Mouse (Mus musculus) cerebellum, adult 11 months (tissue): ENCODE measurements at regions not wholly inside any gene's neighbourhood (a gene's known extent, or its start where the extent isn't known, plus 50 kb on each side); places are given as distances from the start of the nearest gene placed in this dataset.

Source experiments
- DNase-seq: peaks from one replicate; pipeline ENCODE4 v3.0.0; 2022

DNA sequence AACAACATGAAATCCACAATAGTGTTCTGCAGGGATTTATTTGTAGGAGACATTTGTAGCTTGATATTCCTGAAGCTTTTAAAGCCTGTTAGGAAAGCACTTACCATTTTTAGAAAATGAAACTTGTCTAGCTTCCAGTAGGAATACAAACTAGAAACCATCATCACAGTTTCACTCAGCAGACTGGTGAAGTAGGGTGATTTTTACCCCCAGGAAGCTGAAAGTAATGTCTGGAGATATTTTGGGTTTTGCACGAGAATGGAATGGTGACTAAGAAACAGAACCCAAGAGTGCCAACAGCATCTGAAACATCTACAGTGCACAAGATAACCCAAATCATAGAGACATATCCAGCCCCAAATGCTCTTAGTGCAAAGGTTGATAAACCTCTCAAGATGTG, 196.1 kb upstream of the Gm6657 start:
- DNase-seq: no peak

DNA sequence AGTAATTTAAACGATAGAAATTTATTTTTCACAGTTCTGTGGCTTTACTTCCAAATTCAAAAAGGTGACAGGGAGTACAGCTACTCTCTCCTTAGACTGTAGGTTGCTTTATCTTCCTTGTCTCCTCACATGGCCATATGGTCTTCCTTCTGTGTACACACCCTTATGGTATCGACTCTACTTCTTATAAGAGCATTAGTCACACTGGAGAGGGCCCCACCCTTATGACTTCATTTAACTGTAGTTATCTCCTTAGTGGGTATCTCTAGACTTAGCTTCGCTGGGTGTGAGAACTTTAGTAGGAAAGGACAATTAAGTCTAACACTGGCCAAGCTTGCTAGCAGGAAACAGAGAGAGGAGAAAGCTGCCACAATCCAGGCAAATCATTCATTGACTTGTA, 193.6 kb upstream of the Gm6657 start:
- no peak for DNase-seq

DNA sequence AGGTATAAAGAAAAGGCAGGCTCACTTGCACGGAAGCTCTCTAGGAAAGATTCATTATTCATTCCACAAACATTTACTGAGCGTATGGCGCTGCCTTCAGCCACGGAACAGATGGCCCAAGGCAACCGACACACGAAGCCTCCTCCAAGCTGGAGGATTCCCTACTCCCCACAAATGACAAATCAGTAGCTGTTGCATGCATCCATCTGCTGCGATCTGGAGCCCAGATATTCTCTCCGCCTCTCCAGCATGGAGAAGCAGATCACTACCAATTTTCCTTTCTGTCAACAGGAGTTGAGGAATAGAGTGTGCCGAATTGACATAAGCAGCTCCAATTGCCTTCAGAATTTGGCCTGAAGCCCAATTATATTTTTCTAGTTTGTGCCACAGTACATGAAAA, 192.2 kb upstream of the Gm6657 start:
- DNase-seq: peak; percentile 30

DNA sequence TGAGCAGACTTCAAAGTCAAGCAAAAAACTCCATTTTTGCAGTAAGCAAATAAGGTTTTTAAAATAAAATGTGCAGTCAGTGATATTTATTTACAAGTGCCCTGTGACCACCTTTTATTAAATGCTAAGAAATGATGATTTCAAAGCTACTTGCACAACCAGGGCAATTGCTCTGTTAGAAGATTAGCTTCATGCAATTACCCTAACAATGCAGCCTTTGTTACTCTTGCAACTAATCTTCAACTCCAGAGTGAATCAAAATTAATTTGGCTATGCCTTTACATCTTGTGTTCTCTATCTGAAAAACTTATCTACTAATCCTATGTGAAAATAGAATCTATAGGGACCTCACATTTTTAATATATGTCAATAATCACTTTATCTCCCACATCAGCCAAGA, 160.3 kb upstream of the Gm6657 start:
- DNase-seq: no peak

DNA sequence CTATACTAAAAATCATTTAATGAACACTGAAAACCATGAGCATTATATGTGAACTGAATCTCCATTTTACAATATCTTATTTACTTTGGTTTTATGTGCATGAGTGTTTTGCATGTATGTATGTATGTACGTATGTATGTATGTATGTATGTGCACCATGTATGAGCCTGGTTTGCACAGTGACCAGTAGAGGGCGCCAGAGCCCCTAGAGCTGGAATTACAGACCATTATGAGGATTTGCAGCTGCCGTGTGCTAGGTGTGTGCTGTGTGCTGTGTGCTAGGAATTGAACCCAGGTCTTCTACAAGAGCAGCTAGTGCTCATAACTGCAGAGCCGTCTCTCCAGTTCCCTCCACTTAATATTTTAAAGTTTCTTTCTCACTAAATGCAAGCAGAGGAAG, 147.5 kb upstream of the Gm6657 start:
- DNase-seq: no peak

DNA sequence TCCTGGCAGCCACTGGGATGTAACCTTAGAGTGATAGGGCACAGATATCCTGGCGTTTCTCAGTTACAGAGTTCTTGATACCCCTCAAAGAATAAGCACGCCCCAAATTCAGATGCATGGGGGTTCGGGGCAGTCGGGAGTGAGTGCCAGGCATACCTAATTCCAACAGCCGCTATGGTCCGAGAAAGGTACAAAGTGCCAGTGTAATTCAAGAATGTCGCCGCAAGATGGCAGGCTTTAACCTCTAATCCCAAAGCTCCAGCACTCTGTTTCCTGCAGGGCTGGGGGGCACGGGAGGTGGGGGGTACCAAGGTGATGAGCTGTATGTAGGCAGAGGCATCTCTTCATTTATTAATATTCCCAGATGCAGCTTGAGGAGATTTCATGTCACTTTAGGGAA, 138.1 kb upstream of the Gm6657 start:
- peak; percentile 24 for DNase-seq

DNA sequence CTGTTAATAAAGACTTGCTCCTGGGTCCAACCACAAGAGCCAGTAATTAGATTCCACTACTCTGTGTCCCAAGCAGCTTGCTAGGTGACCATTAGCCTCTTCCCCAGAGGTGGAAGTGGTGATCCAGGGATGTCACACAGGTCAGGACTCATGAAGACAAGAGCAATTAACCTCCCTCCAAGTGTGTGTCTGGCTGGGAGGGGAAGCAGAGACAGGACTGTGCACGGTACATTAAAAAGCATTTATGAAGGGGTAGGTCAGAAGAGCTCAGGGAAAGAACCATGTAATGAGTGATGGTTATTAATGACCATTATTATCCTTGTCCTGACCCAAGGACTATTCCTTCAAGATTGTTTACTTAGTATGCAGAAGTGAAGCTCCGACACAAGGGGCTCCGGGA, 136.9 kb upstream of the Gm6657 start:
- DNase-seq: no peak

DNA sequence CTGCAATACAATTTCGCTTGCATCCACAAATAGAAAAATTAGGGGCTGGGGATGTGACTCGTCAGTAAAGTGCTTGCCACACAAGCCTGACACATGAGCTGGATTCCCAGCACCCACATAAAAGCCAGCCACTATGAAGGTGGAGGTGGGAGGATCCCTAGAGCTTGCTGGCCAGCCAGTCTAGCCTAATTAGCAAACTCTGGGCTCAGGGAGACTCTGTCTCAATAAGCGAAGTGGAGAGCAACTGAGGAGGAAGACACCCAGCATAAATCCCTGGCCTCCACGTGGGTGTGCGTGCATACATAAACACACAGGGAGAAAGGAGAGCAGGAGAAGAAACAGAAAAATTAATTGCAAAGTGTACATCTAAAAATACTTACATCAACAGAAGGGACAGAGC, 134.1 kb upstream of the Gm6657 start:
- no peak for DNase-seq

DNA sequence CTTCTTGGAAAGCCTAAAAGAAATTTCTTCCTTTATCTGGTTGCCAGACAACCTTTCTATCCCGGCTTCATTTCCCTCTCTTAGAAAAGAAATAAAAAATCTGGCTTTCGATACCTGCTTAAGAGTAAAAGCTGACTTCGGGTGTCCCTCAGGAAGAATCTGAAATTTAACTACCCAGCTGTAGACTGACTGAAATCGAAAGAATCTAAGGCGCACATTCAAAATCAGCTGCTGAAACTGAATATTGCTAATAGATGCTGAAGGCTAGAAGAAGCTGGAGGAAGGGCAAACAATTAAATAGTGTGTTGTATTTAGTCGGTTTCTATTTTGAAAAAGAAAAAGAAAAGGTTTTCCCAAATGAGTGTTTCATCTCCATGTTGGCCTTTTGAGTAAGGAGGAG, 128.0 kb upstream of the Gm6657 start:
- no peak for DNase-seq

DNA sequence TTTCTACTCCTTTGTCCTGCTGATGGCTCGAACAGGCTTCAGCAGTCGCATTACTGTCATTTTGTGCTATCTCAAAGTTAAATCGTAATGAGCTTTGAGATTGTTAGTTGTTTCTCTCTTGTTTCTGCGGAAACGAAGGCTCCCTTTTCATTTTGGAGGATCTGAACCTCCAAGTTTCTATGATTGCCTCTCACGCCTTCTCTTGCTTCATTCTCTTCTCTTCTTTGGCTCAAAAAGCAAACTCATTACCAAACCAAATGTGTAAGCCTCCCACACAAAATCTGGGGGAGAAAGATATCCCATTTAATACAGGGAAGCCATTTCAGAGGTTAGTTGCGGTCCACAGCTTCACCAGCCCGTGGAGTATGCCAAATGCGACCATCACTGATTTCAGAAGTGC, 121.1 kb upstream of the Gm6657 start:
- DNase-seq: no peak

DNA sequence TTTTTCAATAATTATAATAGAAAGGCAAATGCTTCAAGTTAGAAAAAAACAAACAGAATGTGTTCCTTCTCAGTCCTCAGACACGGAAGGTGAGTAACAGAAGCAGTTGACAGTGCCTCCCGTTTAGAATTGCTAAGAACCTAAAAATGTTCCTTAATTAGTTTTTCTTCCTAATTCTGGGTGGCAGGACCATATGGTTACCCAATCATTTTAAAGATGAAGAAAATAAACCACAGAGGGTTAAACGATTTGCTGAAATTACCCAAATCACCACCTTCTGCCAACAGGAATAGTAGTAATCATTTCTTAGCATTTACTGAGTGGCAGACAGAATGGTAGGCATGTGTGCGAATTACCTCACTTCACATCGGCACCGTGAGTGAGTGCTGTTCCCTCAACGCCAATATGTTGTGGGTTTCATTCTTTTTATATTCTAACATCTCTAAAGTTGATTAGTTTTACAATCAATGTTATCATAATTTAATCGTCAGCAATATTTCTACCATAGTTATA, 119.7 kb upstream of the Gm6657 start:
- no peak for DNase-seq

DNA sequence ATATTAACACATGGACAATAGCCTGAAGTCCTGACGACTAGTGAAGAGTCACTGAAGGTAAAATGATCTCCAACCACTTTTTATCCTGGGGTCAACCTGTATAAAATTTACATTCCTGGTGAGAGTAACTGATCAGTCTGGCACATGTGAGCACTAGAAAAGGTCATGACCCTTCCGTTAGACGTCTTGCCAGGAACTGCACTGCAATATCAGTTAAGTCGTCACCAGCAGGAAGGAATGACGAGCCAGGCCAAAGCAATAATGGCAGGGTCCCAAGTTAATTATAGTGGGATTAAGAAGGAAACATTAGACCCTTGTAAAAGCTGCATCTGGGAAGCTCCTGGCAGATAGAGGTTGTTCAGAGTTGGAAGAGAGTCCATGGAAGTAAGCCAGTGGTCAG, 116.8 kb upstream of the Gm6657 start:
- DNase-seq: no peak

DNA sequence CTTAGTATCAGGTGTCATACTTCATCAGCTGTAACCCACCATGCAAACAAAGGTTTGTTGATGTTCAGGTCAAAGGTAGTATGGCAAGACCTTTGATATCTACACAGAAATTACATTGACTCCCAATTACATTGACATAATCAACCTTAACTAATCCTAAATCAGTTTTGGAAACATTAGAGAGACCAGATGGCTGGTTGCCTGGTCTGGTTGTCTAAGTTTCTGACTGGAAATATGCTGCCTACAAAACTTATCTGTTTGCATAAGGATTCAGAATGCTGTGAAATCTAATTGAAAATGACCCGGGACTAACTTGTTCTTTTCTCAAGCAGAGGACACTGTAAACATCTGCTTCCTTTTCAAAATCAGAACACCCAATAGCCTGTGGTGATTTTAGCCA, 111.9 kb upstream of the Gm6657 start:
- no peak for DNase-seq

DNA sequence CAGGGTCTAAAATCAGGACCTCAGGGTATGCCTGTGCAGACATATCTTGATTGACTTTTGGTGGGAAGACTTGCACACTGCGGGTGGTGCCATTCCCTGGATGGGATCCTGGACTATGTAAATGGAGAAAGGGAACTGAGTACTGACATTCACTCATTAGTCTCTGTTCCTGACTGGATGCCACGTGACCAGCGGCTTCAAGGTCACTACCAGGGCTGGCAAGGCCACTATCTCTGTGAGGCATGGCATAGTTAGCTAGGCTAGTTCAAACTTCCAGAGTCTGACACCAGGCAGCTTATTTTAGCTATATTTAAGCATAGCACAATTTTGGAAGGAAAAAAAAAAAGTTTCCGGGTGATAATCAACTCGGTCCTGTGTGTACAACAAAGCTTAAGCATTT, 108.0 kb upstream of the Gm6657 start:
- no peak for DNase-seq

DNA sequence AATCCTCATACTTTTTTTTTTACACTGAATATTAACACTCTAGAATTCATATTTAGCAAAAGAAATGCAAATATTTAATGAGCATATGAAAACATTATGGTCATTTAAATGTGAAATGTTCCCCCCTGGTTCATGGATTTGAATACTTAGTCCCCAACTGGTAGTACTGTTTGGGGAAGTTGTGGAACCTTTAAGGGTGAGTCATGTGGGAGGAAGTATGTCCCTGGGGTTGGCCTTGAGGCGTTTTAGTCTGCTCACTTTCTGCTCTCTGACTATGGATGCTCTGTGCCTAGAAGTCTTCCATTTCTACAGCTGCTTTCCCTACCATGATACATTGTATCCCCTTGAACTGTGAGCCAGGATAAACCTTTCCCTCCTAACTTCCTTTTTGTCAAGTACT, 106.1 kb upstream of the Gm6657 start:
- no peak for DNase-seq

DNA sequence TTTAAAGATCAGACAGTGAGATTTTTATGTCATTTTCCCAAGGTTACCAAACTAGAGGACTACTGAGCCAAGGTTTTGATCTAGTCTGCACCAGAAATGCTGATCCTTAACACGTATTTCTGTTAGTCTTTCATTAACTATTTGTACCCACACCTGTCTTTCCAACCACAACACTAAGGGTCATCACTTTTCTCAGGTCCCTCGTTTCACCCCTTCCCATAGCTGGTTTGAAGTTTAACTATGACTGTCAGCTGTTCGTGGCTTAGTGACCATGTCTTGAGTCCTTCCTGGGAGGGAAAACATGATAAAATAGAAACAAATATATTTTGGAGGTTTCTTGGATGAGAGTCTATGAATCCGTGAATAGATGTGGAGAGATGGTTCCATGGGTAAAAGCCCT, 99.6 kb upstream of the Gm6657 start:
- DNase-seq: no peak

DNA sequence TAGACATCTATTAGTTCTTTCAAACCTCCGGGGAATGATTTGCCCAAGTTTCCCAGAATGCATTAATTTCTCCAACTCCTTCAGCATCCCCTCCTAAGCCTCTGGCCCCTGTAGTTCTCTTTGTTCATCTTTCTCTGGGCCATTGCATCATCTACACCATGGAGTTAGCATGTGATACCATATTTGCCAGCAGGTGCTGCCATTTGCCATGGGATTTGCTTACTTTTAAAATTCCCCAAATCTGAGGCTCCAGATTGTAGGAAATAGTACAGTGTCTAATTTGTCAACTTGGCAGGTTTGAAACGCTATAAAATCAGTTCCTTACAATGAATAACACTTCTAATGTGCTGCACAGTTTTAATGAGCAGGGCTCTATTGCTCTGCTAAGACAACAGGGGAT, 98.7 kb upstream of the Gm6657 start:
- DNase-seq: no peak

DNA sequence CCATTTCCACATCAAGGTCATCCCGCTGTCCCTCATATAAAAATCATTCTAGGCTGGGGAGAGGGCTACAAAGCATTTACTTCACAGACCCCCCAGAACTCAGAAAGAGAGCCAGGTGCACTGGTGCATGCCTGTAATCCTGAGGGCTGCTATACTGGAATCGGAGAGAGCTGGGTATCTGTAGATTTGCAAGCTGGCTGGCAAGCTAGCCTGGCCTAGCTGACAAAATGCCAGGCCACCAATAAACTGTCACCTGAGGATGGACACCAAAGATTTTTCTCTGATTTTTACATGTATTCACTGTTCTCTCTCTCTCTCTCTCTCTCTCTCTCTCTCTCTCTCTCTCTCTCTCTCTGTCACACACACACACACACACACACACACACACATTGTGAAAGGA, 98.1 kb upstream of the Gm6657 start:
- DNase-seq: no peak

DNA sequence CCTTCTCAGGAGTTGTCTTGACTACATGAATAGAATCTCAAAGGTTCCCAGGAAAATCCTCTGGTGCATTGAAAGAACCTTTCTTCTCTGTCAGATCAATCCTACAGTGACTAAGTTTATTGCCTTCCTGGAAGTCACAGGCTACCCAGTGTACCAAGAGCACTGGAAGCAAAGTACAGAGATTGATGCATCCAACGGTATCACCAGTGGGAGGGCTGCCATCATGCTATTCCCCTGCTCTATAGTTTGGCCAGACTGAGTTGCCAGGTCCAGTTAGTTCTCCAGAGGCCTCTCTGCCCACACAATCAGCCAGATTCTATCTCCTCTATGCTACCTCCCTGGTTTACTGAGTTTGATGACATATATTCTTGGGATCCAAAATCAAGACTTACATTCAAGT, 96.9 kb upstream of the Gm6657 start:
- DNase-seq: no peak

DNA sequence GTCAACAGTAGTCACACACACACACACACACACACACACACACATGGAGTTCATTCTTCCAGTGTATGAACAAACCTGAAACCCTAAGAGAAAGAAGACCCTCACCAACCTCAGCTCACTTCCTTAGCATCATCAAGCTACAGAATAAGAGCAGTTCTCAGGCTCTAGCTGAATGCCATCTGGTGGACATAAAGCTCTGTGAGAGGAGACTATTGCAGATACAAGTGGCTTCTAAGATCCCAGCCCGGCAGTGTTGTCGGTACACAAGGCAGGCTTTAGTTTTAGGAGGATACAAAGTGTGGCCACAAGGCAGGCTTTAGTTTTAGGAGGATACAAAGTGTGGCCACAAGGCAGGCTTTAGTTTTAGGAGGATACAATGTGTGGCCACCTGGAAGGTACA, 96.3 kb upstream of the Gm6657 start:
- DNase-seq: no peak

DNA sequence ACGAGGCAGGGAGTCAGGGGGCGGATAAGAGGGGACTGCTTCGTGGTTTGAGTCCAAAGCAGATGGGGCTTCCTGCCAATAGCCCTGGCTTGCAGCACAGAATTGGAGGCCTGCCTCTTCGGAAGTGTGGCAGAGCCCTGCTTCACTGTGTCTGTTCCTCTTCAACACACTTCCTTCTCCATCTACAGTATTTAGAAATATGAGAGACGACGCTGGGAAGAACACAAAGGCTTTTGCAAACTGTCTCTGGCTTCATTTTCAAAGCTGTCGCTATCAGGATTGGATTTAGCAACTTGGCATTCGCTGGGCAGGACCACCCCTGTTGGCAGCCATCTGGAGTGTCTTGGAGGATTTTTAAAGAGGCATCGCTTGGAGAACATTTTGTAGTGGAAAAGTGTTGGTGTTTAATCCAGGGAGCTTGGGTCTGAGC, 95.3 kb upstream of the Gm6657 start:
- DNase-seq: peak; percentile 41

DNA sequence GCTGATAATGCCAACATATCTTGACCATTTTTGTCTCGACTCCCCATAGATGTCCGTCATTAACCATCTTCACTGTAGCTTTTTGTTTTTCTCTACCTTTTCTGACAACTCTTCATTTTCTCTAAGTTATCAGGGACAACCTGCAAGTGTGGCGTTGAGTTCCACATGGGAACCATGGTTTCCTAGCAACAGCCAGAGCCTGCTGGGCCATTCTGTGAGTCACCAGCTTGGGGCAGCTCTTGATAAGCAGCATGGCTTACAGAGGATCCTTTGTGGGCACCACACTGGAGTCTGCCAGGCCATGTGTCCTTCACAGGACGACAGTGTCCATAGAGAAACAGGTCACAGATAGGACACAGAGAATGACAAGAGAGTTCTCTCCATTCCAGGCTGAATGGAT, 94.3 kb upstream of the Gm6657 start:
- peak; percentile 17 for DNase-seq

DNA sequence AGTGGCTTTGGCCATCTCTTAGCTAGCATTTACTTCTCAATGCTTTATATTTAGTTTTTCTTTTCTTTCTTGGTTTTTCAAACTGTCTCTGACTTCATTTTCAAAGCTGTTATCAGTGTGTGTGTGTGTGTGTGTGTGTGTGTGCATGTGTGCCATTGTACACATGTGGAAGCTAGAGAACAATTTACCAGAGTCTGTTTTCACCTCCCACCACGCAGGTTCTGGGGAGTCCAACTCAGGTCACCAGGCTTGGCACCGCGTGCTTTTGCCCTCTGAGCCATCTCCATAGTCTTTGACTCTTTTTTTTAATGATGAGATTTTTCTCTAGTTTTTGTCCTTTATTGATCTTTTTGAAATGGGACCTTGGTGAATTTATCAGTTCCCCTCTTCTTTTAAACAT, 93.3 kb upstream of the Gm6657 start:
- no peak for DNase-seq

DNA sequence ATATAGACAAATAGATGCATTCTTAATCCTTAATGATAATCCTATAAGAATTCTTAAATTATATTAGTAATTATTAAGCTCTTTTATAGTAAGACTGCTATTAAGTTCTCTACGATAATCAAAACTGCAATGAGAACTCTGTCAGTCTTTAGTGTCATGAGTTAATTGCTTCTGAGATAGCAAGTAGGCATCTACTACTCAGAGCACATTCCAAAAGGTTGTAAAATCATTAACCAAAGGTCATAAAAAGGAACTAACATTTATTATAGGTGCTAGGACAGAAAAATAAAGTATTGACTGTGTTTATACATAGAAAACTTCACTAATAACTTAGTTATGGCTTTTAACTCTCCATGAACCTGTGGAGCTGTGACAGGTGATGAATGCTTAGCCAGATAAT, 84.1 kb upstream of the Gm6657 start:
- no peak for DNase-seq

DNA sequence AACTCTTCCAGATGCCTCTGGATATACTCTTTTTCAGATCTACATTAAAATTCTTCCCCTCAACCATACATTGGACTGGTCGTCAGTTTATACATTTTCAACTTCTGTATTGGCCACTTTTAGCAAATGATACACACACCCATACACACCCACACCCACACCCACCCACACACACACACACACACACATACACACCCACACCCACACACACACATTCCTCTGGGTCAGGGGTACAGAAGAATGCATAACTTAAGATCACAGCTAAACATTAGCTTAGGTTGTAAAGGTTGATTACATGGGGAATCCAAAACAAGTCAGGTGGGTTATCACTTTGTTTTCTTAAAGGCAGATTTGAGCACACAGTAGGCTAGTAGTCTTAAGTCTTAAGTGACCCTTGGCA, 75.9 kb upstream of the Gm6657 start:
- no peak for DNase-seq

DNA sequence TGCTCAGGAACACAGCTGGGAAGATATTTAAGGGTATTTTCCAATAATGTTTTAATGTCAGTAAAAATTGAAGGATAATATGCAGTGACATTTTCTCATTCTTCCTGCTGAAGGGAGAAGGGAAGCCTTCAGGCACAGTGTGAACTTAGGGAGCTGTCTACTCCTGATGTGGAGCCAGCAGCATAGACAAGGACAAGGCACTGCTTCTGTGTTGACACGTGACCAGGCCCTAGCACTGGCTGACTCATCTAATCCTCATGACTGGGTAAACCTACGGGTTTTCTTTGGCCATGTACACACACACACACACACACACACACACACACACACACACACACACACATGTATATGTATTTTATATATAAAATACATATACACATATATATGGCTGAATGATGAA, 74.8 kb upstream of the Gm6657 start:
- no peak for DNase-seq
